Mouse (Mus musculus) liver, embryonic 14.5 days (tissue): ENCODE data around the gene Scgb1b29.
"Not testable (repeated sequence)": the region's sequence is repeated elsewhere in the genome, so short reads cannot be mapped to it uniquely, and the experiment has no call there.

Source experiments
- CTCF ChIP-seq: IDR thresholded peaks from 2 replicates; pipeline ENCODE4 v1.5.1; 2016; ENCODE audit warnings: antibody characterized with exemption, low read depth, control low read depth
- EP300 ChIP-seq: IDR thresholded peaks from 2 replicates; pipeline ENCODE4 v1.6.1; 2016; ENCODE audit warnings: antibody characterized with exemption, low read depth

GRCm38 (mm10) chr7:32428636-32429035 is 12.7 kb upstream of the Scgb1b29 start:
- TF ChIP-seq EP300, CTCF: not testable (repeated sequence)
